Comparison of ENCODE assay signal across 8 mouse cellular contexts in genomic region chr3:96719173-96719572, GRCm38 (mm10). TPM values are rescaled to one million over a fixed set of nuclear protein-coding genes. Genes with fewer than 3 reads are reported as not detected.
DNase-seq lines count a peak whose midpoint lies in the region; ATAC-seq lines count a peak whose summit lies in the region.
"Had no signal": no experiment of that assay in that cellular context is flagged by ENCODE, and none has a peak within 500 bp of the region (broad histone marks: within the 10 kb centered on the region; RNA-seq: fewer than 3 reads in every experiment).

No protein-coding gene starts in this region.

- ATAC-seq in kidney, embryonic 16.5 days (ENCODE audit: low FRiP score, low TSS enrichment), result peak; percentile 35; the same call in 1 of the 2 replicates
- ATAC-seq in megakaryocyte progenitor cell, adult 5-6 weeks (replicated peaks; ENCODE audit: poor library complexity), result peak; percentile 89

- H3K27me3 ChIP-seq in kidney, embryonic 16.5 days (ENCODE audit: insufficient read depth, low read length), result no peaks in the 10 kb centered on the region
- H3K27me3 ChIP-seq: stomach, embryonic 15.5 days had no signal

- H3K9ac ChIP-seq in kidney, embryonic 16.5 days (replicated peaks; ENCODE audit: low read length), result no peak overlapping the region; the same call in 1 of the 2 replicates
- H3K9ac ChIP-seq: stomach, embryonic 15.5 days had no signal

- H3K9me3 ChIP-seq in kidney, embryonic 16.5 days (ENCODE audit: low read length), result no peaks in the 10 kb centered on the region
- H3K9me3 ChIP-seq: stomach, embryonic 15.5 days had no signal

- 38% methylated on average over 14 of the region's 14 CpGs for WGBS in kidney, embryonic 16.5 days

- no peak overlapping the region for H3K4me3 ChIP-seq in kidney, embryonic 16.5 days (ENCODE audit: low read length)
- H3K4me3 ChIP-seq: stomach, embryonic 15.5 days had no signal

- H3K27ac ChIP-seq in kidney, embryonic 16.5 days (ENCODE audit: low read length), result no peak overlapping the region
- H3K27ac ChIP-seq: stomach, embryonic 15.5 days had no signal

- peak; percentile 32 to 66 for DNase-seq in left cerebral cortex, adult 18-20 months (ENCODE audit: low spot score in 2 of 2)
- no peak for DNase-seq in left cerebral cortex, adult 8-10 months (ENCODE audit: low spot score in 2 of 2)
- peak; percentile 71 for DNase-seq in adrenal gland, postnatal 10 days
- peak; percentile 85 to 93 for DNase-seq in cerebellum, postnatal 10 days
- DNase-seq in spleen, postnatal 4 days (ENCODE audit: low spot score in 2 of 2), result no peak

- H3K4me1 ChIP-seq in kidney, embryonic 16.5 days (ENCODE audit: insufficient read depth, low read length), result peaks cover 5% of the 10 kb centered on the region; the same call in 1 of the 2 replicates
- H3K4me1 ChIP-seq: stomach, embryonic 15.5 days had no signal

- peak overlapping the region; percentile 35 for H3K4me2 ChIP-seq in kidney, embryonic 16.5 days (replicated peaks; ENCODE audit: low read depth, low read length)
- H3K4me2 ChIP-seq: stomach, embryonic 15.5 days had no signal

- H3K36me3 ChIP-seq in kidney, embryonic 16.5 days (ENCODE audit: insufficient read depth, low read length), result peaks cover 61% of the 10 kb centered on the region

RNA-seq across cellular contexts. Expression of gene Polr3c, which starts 8.3 kb away (rescaled TPM):
- 10 to 100 TPM; 21.5 to 24.8 TPM for total RNA-seq in left cerebral cortex, adult 18-20 months (2021)
- 10 to 100 TPM; 24.2 to 27.6 (median 26.6) TPM for total RNA-seq in left cerebral cortex, adult 8-10 months (2022)
- 10 to 100 TPM; 28.0 to 32.7 TPM for total RNA-seq in adrenal gland, postnatal 10 days (2021)
- 44.5 and 45.3 TPM in 2 replicates for polyA plus RNA-seq in kidney, embryonic 16.5 days (2015; fragmentation: Nextera tagmentation; extraction: Ambion mirVana)
- 31.2 and 35.2 TPM in 2 replicates for total RNA-seq in megakaryocyte progenitor cell, adult 5-6 weeks (2015)
- total RNA-seq in megakaryocyte progenitor cell, adult 5-6 weeks (2017), result 19.8 and 27.7 TPM in 2 replicates

RNA-seq across cellular contexts. Expression of gene Rnf115, which starts 8.3 kb away (rescaled TPM):
- 10 to 100 TPM; 61.8 to 65.3 TPM for total RNA-seq in left cerebral cortex, adult 18-20 months (2021)
- 10 to 100 TPM; 62.4 to 66.4 (median 64.4) TPM for total RNA-seq in left cerebral cortex, adult 8-10 months (2022)
- 10 to 100 TPM; 34.1 to 35.7 TPM for total RNA-seq in adrenal gland, postnatal 10 days (2021)
- polyA plus RNA-seq in kidney, embryonic 16.5 days (2015; fragmentation: Nextera tagmentation; extraction: Ambion mirVana), result 56.6 and 57.3 TPM in 2 replicates
- total RNA-seq in megakaryocyte progenitor cell, adult 5-6 weeks (2015), result 71.4 and 76.5 TPM in 2 replicates
- total RNA-seq in megakaryocyte progenitor cell, adult 5-6 weeks (2017), result 70.7 and 81.6 TPM in 2 replicates

RNA-seq across cellular contexts. Expression of gene Nudt17, which starts 10.8 kb away (rescaled TPM):
- 10 to 100 TPM; 12.4 to 14.9 TPM for total RNA-seq in left cerebral cortex, adult 18-20 months (2021)
- 10 to 100 TPM in 2 of 4 experiments, 1 to 10 TPM in 2; 8.6 to 11.8 (median 10.0) TPM for total RNA-seq in left cerebral cortex, adult 8-10 months (2022)
- total RNA-seq in adrenal gland, postnatal 10 days (2021), result 1 to 10 TPM; 3.1 to 5.3 TPM
- 12.0 and 12.2 TPM in 2 replicates for polyA plus RNA-seq in kidney, embryonic 16.5 days (2015; fragmentation: Nextera tagmentation; extraction: Ambion mirVana)
- total RNA-seq in megakaryocyte progenitor cell, adult 5-6 weeks (2015), result 0.59 TPM in 1 of 2 replicates, not detected in the other
- not detected in 2 replicates for total RNA-seq in megakaryocyte progenitor cell, adult 5-6 weeks (2017)

RNA-seq across cellular contexts. Expression of gene Pias3, which starts 23.0 kb away (rescaled TPM):
- total RNA-seq in left cerebral cortex, adult 18-20 months (2021), result 10 to 100 TPM; 34.5 to 34.8 TPM
- 10 to 100 TPM; 26.0 to 38.9 (median 31.5) TPM for total RNA-seq in left cerebral cortex, adult 8-10 months (2022)
- total RNA-seq in adrenal gland, postnatal 10 days (2021), result 10 to 100 TPM; 22.0 to 32.0 TPM
- polyA plus RNA-seq in kidney, embryonic 16.5 days (2015; fragmentation: Nextera tagmentation; extraction: Ambion mirVana), result 62.1 and 72.3 TPM in 2 replicates
- total RNA-seq in megakaryocyte progenitor cell, adult 5-6 weeks (2015), result 4.0 and 8.1 TPM in 2 replicates
- 2.6 and 6.7 TPM in 2 replicates for total RNA-seq in megakaryocyte progenitor cell, adult 5-6 weeks (2017)

RNA-seq across cellular contexts. Expression of gene Ankrd35, which starts 49.2 kb away (rescaled TPM):
- total RNA-seq in left cerebral cortex, adult 18-20 months (2021), result 1 to 10 TPM; 8.1 to 9.0 TPM
- total RNA-seq in left cerebral cortex, adult 8-10 months (2022), result 1 to 10 TPM; 7.2 to 9.0 (median 8.6) TPM
- total RNA-seq in adrenal gland, postnatal 10 days (2021), result 1 to 10 TPM; 1.5 to 1.9 TPM
- 1.2 and 1.6 TPM in 2 replicates for polyA plus RNA-seq in kidney, embryonic 16.5 days (2015; fragmentation: Nextera tagmentation; extraction: Ambion mirVana)
- not detected in 2 replicates for total RNA-seq in megakaryocyte progenitor cell, adult 5-6 weeks (2015)
- total RNA-seq in megakaryocyte progenitor cell, adult 5-6 weeks (2017), result not detected in 2 replicates

Comparison
In these comparisons a context has a peak if more than half of its experiments do, and no peak if none do; other contexts are left out.
1. DNase-seq: peak in left cerebral cortex, adult 18-20 months (2 of 2), adrenal gland, postnatal 10 days (single experiment) and cerebellum, postnatal 10 days (2 of 2); none in left cerebral cortex, adult 8-10 months (0 of 2) and spleen, postnatal 4 days (0 of 2).